Mouse (Mus musculus): Measurements from ENCODE around the gene Agpat3. TPM values are rescaled to one million over a fixed set of nuclear protein-coding genes. Genes with fewer than 3 reads are reported as not detected.

Agpat3 gene
- total RNA-seq, 2 experiments from 2014 or later: 115 to 118 TPM

DNA sequence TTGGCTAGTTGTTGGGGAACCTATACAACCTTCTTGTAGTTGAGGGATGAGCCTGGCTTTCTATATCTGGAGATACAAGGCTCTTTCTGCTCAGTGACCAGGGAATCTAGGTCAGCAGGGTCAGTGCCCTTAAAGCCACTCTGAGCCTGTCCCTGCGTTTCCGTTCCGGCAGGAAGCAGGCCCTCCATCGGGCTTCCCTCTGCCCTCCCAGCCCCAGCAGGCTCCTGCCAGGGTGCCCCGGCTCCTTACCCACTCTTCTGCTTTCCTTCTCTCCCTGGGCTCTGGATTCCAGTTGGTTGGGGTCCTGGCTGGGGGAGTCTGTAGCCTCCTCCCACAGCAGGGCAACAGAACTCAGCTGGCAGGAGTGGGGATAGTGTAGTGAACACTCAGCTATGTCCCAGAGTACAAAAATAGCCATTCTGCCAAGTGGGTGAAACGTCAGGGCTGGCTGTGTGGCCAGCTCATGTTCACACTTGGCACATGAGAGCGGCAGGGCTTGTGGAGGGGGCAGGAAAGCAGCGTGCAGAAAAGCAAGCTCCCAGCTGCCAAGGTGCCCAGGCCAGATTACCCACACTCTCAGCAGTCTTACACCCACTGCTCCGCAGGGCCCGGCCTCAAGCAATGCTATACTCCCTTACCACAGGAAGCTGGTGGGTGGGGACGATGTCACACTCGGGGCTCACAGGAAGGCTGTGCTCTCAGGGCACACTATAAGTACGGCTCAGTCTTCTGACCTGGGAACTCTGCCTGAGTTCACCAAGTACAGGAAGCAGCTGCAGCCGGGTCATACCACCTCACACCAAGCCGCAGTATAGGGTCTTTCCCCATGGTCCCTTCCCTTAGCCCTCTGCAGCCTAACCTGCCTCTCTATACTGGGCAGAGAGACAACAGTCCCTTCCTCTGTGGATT, 54.5 kb downstream of the Agpat3 start:
- DNase-seq (ENCODE audit: low spot score): peak; percentile 92

DNA sequence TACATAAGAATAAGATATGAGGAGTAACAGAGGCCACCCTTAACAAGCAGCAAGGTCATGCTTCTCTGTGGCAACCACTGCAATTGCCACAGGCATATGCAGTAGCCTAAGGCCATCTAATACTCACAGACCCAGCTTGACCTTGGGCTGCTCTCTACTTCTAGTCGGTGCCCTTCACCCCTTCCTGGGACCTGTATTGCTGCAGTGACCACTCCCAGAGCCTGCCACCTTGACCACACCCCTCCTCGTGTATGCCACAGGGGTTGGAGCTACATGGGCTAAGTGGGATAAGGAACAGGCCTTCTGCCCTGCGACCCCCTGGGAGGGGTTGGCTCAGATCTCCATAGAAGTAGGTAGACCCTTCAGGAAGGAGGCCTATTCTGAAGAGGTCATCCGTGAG, 55.3 kb downstream of the Agpat3 start:
- no peak for DNase-seq (ENCODE audit: low spot score)

DNA sequence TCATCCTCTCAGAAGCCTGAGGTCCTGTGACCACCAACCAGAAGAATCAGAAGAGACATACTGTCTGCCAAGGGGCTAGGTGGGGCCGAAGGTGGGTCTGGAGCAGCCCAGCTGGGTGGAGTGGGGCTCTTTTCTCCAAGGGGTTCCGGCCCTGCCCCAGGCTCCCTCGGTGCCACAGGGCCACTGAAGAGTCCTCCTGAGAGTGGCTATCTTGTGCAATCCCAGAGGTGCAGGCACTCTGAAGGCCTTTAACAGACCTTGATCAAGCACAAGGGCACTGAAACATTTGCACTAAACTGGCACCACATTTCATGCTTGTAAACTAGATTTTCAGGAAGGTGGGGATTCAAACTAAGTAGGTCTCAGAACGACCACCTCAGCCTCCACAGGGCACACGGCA, 55.9 kb downstream of the Agpat3 start:
- no peak for DNase-seq (ENCODE audit: low spot score)

DNA sequence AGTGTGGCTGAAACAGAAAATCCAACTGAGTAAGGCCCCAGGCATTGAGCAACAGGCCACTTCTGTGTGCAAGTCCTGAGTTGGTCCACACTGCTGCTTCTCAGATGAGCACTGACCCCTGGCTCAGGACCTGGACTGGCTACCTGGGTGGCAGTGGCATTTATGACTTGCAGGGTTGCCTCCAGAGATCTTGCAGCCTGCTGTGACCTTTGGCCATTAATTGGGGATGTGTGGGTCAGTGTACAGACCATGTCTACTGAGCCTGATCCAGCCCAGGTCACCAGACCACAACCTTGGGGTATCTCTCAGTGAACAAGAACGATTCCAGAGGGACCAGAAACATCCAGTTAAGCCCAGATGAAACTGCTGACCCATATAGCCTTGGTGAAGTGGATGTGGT, 58.7 kb downstream of the Agpat3 start:
- no peak for DNase-seq (ENCODE audit: low spot score)

DNA sequence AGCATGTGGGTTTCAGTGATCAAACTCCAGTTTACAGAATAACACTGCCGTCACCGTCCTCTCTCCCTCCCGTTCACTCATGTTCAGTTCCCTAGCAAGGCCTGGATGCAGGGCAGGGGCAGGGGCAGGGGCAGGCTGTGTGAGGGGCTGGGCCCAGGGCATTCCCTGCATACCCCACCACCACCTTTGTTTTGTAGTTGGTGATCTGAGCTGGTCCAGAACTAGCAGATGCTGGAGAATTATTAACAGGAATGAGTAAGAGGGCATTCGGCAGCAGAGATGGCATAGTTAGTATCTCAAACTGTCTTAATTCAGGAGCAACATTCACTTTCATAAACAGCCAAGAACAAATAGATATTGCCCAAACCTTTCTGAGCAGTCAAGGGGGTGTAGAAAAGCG, 59.9 kb downstream of the Agpat3 start:
- no peak for DNase-seq (ENCODE audit: low spot score)

DNA sequence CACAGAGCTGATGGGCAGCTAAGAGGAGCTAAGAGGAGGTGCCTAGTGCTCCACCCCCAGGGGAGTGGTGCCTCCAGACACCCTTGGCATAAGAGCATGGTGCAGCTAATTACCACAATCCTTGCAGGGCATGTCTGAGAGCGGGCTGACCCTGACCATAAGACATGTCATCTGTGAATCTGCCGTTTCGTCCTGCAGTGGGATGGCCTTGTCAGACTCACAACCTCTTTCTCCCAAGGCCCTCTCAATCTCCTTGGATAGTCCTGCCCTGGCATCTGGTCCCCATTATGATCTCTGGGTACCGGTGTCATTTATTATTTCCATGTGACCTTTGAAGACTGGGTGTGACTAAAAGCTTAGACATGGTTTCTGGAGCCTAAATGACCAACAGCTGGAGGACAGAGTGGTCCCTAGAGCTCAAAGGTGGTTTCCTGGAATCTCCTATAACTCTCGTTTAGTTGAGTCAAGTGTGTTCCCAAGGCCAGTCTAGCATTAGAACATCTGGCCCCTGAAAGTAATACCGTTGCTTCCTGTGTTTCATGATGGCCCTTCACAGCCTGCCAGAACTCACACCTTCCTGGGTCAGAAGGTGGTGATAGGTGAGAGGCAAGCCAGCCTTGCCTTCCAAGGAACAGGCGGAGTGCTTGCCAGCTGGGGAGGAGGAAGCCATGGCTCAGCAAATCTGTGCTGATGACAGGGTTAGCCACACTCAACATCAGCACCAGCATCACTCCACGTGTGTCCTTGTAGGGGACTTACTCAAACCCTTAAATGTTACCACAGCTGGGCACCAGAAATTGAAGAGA, 61.4 kb downstream of the Agpat3 start:
- DNase-seq (ENCODE audit: low spot score): peak; percentile 39

DNA sequence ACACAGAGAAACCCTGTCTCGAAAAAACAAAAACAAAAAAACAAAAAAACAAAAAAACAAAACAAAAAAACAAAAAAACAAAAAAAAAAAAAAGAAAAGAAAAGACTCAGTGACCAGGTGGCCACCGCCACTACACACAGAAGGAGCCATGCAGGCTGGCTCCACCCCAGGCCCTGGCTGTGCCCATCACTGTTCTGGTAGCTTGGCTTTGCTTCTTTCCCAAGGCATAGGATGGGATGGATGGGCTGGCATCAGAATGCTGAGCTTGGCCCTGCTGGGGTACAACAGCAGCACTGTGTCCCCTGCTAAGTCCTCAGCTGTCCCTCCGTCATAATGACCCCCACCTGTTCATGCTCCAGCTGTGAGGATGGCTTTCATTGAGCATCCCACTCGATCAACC, 63.4 kb downstream of the Agpat3 start:
- DNase-seq (ENCODE audit: low spot score): no peak

DNA sequence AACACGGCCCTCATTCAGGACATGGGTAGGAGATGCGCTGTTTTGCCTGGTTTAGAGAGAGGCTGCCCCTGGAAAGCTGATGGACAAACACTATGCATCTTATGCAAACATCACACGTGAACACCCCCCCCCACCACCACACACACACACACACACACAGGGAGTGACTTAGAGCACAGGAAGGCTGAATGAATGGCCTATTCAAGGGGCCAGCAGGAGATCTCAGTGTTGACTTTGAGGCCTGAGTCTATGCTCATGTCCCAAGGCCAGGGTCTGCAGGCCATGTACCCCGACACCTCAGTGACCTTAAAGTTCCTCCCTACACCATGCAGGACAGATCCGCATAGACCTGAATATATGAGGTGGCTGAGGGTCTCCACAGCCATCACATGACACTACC, 64.2 kb downstream of the Agpat3 start:
- no peak for DNase-seq (ENCODE audit: low spot score)

DNA sequence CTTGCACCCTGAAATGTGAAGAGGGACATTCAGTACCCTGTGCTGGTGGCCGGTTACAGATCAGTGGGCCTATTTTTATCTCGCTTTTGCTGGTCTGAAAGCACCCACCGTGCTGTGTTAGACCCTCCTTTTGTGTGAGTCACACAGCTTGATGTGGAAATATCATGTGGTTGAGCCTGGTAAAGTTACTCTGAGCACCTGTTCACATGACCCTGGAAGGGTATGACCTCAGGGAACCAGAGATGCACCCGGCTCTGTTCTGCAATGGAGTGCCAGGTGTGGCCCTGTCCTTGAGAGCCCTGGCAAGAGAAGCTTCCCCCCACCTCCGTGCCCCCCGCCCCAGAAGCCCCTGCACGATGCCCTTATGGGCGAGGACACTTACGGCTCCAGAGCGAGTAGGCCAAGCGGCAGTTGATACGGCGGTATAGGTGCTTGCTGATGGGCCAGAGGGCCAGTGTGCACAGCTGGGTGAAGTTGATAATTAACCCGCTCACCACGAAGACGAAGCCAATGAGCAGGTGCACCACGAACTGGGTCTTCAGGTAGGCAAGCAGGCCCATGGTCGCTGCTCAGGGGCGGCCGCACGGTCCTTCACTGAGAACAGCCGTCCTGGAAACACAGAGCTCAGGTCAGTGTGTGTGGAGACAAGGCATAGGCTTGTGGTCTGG, 64.7 kb downstream of the Agpat3 start:
- DNase-seq (ENCODE audit: low spot score): peak; percentile 63

DNA sequence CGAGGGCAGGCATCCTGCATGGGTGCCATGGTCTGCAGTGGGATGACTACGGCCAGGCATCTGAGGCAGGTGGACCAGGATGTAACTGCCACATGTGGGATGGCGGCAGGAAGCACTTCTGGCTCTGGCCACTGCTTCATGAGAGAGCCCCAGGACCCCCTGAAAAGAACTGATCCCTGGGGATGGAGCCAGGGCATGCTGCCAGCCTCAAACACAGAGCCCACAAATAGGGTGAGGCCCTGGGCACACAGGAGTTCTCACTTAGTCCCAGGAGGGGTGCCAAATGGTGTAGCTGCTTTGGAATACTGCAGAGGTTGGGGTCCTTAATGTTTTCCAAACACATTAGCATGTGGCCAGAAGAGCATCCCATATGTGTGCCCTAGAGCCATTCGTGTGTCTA, 66.3 kb downstream of the Agpat3 start:
- no peak for DNase-seq (ENCODE audit: low spot score)

DNA sequence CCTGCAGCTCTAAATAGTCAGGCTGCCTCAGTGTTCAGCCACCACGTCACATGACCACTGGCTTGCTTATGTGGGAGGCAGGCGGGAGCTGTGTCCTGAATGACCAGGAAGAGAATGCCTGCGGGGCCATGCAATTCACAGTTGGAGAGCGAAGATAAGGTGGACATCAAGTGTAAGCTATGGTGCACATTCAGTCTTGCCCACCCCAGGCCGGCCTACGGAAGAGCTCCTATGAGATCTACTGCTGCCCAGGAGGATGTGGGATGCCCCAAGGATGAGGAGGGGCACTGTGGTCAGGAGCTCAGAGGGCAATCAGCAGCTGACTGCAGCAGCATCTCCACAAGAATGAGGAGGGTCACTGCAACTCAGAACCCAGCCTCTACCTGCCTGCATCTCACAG, 66.9 kb downstream of the Agpat3 start:
- DNase-seq (ENCODE audit: low spot score): no peak

DNA sequence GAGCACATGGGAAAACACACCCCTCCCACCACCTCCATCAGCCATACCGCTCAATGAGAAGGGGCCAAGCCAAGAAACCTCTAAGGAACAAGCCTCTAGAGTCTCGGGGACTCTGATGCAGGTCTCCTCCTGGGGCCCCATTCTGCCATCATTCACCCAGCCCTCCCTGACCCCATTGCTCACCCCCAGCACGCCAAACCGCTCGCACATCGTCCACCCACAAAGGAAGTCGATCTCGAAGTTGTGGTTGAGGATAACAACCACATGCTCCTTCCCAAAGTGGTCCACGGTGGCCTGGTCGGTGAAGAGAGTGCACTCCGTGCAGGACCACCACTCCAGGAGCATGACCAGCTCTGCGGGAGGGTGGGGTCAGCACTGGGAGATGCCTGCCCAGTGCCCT, 67.5 kb downstream of the Agpat3 start:
- no peak for DNase-seq (ENCODE audit: low spot score)

DNA sequence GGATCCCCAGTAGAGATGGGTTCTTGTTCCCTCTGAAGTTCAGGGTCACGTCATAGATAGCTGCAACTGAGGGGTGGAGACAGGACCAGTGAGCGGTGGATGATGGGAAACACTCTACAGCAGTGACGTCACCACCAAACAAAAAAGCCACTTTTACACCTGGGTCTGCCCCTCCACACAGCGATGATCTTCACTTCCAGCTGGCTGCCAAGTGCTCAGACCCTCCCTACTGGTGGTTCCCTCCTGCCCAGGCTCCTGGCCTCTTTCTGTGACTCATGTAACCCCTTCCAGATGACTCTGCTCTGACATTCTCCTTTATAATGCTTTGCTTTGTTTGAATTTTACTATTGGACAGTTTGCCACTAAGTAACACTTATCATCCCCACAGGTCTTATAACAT, 69.9 kb downstream of the Agpat3 start:
- no peak for DNase-seq (ENCODE audit: low spot score)

DNA sequence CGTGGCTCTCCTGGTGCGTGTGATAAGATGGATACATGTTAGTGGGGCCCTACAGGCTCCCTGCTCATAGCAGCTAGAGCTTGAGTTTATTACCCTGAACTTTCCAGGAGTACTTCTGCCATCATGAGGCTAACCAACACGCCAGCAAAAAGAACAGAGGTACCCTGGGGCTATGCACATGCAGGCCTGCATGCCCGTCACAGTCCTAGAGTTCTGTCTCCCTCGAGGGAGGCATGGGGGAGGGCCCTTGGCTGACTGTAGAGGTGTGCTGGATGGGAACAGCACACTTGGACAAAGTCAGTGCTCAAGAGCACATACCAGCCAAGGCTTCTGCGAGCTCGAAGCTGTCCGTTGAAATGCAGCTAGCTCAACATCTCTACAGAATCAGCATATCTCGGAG, 71.8 kb downstream of the Agpat3 start:
- DNase-seq (ENCODE audit: low spot score): no peak

DNA sequence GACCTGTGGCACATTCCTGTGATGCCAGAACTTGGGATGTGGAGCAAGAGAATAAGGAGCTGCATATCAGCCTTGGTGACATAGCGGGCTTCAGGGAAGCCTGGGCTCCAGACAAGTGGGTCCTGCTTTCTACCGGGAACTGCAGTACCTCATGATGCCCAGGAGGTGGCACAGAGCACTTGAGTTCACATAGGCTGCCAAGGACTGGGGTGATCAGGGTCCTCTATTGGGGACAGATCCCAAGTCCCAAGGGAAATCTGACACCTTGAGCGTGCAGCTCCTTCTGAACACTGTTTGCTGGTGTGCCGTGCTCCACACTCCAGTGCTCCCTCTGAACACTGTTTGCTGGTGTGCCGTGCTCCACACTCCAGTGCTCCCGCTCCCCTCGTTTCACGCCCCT, 73.1 kb downstream of the Agpat3 start:
- DNase-seq (ENCODE audit: low spot score): peak; percentile 53

DNA sequence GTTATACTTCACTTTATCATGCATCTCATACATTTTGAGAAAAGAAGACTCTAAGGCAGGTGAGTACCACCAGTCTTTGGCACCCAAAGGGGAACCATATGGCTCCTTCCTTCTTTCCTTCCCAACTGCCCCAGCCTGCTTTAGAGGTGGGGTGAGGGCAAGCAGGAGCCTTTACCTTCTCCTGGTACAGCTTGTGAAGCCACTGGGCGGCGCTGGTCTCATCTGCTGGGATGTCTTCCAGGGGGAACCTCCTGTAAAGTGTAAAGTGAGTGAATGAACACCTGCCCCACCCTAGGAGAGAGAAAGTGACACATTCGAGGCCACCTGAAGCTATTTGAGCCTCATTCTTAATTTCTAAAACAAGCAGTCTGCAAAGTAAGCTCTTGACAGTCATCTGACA, 74.5 kb downstream of the Agpat3 start:
- no peak for DNase-seq (ENCODE audit: low spot score)

DNA sequence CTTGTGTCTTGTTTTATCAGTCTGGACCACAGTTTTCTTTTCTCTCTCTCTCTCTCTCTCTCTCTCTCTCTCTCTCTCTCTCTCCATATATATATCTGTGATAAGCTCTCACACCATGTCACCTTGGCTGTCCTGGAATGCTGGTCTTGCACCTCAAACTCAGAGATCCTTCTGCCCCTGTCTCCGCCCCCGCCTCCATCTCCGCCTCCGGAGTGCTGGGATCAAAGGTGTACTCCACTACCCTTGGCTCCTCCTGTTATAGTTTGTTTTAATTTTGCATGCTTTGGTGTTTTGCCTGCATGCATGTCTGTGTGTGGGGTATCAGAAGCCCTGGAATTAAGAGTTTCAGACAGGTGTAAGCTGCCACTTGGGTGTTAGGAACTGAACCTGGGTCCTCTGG, 76.0 kb downstream of the Agpat3 start:
- DNase-seq (ENCODE audit: low spot score): no peak

DNA sequence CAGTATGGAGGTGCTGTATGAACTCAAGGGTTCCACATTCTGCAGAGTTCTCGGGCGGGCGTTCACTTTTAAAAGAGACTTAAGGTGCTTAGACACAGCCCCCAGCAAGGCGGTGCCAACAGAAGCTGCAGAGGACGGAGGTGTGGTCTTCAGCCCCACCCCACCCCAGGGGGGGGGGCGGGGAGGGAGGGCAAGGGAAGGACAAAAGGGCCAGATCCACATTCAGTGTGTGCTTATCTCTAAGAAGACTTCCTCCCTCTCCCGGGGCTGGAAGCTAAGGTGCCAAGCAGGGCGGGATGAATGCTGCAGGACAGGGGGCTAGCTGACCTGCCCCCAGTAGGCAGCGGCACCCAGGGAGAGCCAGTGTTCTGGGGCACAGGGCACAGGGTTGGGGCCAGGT, 79.4 kb downstream of the Agpat3 start:
- DNase-seq (ENCODE audit: low spot score): no peak

DNA sequence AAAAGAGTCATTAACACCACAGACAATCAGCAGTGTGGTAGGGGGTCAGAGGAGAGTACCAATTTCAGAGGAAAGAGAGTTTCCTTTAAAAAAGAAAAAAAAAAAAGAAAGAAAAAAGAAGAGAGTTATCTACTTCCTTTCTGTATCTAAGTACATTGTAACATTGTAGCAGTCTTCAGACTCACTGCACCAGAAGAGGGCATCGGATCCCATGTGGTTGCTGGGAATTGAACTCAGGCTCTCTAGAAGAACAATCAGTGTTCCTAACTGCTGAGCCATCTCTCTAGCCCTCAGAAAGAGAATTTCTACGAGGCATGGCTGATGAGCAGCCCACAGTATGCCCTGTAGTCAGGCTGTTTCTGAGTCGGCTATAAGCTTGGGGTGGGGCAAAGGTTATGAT, 86.4 kb downstream of the Agpat3 start:
- no peak for DNase-seq (ENCODE audit: low spot score)

DNA sequence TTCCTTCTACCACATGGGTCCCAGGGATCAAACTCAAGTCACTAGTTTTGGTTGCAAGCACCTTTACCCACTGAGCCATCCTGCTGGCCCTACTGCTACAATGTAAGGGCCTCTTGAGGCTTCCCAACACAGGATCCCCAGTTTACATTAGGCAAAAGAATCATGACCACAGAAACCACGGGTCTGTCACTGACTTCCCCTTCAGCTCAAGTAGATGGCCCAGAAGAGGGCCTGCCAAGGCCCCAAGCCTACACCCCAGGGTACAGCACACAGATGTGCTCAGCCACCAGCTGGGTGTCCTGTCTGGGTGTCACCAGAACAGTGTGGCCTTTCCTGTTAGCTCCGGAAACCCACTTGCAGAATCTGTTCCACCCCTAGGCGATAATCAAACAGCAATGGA, 87.6 kb downstream of the Agpat3 start:
- DNase-seq (ENCODE audit: low spot score): no peak

DNA sequence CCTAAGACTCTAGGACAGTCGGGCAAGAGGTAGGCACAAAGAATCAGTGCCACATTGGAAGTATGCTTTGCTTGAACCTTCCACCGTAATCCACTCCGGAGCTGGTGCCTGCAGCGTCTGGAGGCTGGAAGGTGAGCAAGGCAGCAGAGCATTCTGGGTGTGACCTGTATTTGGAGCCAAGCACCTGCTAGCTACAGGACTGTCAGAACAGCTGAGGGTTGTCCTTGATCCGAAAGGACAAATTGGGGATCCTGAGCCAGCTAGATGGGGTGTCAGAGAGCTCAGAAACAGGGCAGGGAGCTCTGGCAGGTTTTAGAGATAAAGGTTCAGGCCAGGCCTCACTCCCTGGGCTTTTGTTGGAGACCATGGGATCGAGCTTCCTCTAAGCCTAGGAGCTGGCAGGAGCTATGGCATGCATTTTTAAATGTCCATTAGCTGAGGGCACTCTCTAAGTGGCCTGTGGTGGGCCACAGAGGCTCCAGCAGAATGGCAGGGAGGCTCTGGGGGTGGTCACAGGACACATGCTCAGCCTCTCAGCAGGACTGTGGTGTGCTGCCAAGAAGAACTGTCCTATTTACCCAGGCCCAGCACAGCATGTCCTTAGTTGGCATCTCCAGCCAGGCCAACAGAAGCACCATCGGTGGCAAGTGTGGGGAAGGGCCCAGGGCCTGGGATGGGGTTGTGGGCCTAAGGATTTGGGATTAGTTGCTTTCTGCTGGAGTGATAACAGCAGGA, 91.2 kb downstream of the Agpat3 start:
- peak; percentile 73 for DNase-seq (ENCODE audit: low spot score)

DNA sequence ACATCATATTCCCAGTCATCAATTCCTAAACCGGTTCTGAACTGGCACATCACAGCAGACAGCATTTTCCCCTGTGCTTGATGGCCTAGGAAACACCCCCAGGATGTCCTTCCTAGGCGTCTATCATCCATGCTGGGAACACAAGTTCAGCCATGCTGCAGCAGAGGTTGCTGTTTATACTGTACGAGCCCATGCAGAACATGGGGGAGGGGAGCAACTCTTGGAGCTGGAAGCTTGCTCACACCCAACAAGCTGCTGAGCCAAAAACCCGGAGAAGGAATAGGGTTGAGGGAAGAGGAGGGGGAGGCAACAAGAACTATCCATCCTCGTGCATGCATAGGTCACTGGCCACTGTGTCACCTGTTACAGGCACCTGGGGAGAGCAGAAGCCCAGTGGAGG, 92.0 kb downstream of the Agpat3 start:
- DNase-seq (ENCODE audit: low spot score): no peak

Data from gastrocnemius, adult 18-20 months (tissue).